Mouse (Mus musculus) mature B cell (primary cell): Measurements from ENCODE around the gene Dph5.
"Not testable (repeated sequence)": the region's sequence is repeated elsewhere in the genome, so short reads cannot be mapped to it uniquely, and the experiment has no call there.

Experiments
- in situ Hi-C: fragments of 300-500 bp; cut with MboI; formaldehyde crosslinking; loops from 2 replicates; pipeline ENCODE4 v1.14.3; 2019

Dph5 gene

GRCm38 (mm10) chr3:115887427-115888309 lies at the start of gene Dph5:
Gene Dph5 (plus strand): TSS chr3:115887837.
- in situ Hi-C loops, result no loop called here

GRCm38 (mm10) chr3:115844566-115844965 lies 43.1 kb upstream of the Dph5 start:
- in situ Hi-C loops, result no loop called here

- in situ Hi-C loops, result no loop called here
Observed at GRCm38 (mm10) chr3:115845032-115845618, 42.5 kb upstream of the Dph5 start.

GRCm38 (mm10) chr3:115845724-115846123 lies 41.9 kb upstream of the Dph5 start:
- in situ Hi-C loops, result no loop called here

GRCm38 (mm10) chr3:115846153-115846552 lies 41.5 kb upstream of the Dph5 start:
- in situ Hi-C loops, result no loop called here

- in situ Hi-C loops, result no loop called here
Observed at GRCm38 (mm10) chr3:115848686-115849480, 38.8 kb upstream of the Dph5 start.

GRCm38 (mm10) chr3:115850946-115851345 lies 36.7 kb upstream of the Dph5 start:
- in situ Hi-C loops, result no loop called here

- in situ Hi-C loops, result no loop called here
Observed at GRCm38 (mm10) chr3:115854672-115855191, 32.9 kb upstream of the Dph5 start.

- in situ Hi-C loops, result no loop called here
Observed at GRCm38 (mm10) chr3:115855576-115855975, 32.1 kb upstream of the Dph5 start.

- in situ Hi-C loops, result no loop called here
Observed at GRCm38 (mm10) chr3:115856484-115857022, 31.1 kb upstream of the Dph5 start.

GRCm38 (mm10) chr3:115857436-115857835 lies 30.2 kb upstream of the Dph5 start:
- in situ Hi-C loops, result no loop called here

- in situ Hi-C loops, result no loop called here
Observed at GRCm38 (mm10) chr3:115858822-115859221, 28.8 kb upstream of the Dph5 start.

- in situ Hi-C loops, result not testable (repeated sequence)
Observed at GRCm38 (mm10) chr3:115860780-115861179, 26.9 kb upstream of the Dph5 start.

- in situ Hi-C loops, result no loop called here
Observed at GRCm38 (mm10) chr3:115863487-115863886, 24.1 kb upstream of the Dph5 start.

GRCm38 (mm10) chr3:115867150-115867549 lies 20.5 kb upstream of the Dph5 start:
- in situ Hi-C loops, result no loop called here

- in situ Hi-C loops, result no loop called here
Observed at GRCm38 (mm10) chr3:115867901-115868300, 19.7 kb upstream of the Dph5 start.

GRCm38 (mm10) chr3:115869360-115869759 lies 18.3 kb upstream of the Dph5 start:
- in situ Hi-C loops, result no loop called here

GRCm38 (mm10) chr3:115875551-115875950 lies 12.1 kb upstream of the Dph5 start:
- in situ Hi-C loops, result no loop called here

- in situ Hi-C loops, result no loop called here
Observed at GRCm38 (mm10) chr3:115877133-115877532, 10.5 kb upstream of the Dph5 start.

GRCm38 (mm10) chr3:115884086-115884485 lies 3.6 kb upstream of the Dph5 start:
- in situ Hi-C loops, result no loop called here

GRCm38 (mm10) chr3:115888310-115889106 lies 871 bp downstream of the Dph5 start:
- in situ Hi-C loops, result no loop called here
